Mouse (Mus musculus): ENCODE measurements at regions not wholly inside any gene's neighbourhood (a gene's known extent, or its start where the extent isn't known, plus 50 kb on each side); places are given as distances from the start of the nearest gene placed in this dataset.

- 60% methylated on average over 10 of the region's 10 CpGs for WGBS
Measured at GRCm38 (mm10) chr7:118042914-118043313, 73.1 kb downstream of the Rps15a start.

GRCm38 (mm10) chr7:118039862-118040261, 76.1 kb downstream of the Rps15a start:
- H3K9me3 ChIP-seq (ENCODE audit: control insufficient read depth, low read length) = no peaks in the 10 kb centered on the region
- 88% methylated on average over 4 of the region's 4 CpGs for WGBS
- no peak for ATAC-seq (replicated peaks; ENCODE audit: low FRiP score)

More at GRCm38 (mm10) chr7:118042914-118043313, 73.1 kb downstream of the Rps15a start:
- DNase-seq (ENCODE audit: low spot score) (no peak), ATAC-seq (replicated peaks; ENCODE audit: low FRiP score) (no peak)
- no peaks in the 10 kb centered on the region for H3K4me1 ChIP-seq (replicated peaks; ENCODE audit: control insufficient read depth, insufficient read depth, low read length)
- H3K9ac ChIP-seq (ENCODE audit: low read length) = no peak overlapping the region
- no peaks in the 10 kb centered on the region for H3K9me3 ChIP-seq (ENCODE audit: control insufficient read depth, low read length)
- H3K4me3 ChIP-seq (ENCODE audit: low read depth, low read length) = no peak overlapping the region
- no peaks in the 10 kb centered on the region for H3K36me3 ChIP-seq (ENCODE audit: control insufficient read depth, insufficient read depth, low read length)
- H3K27ac ChIP-seq (ENCODE audit: low read depth, low read length) = no peak overlapping the region
- H3K4me2 ChIP-seq (ENCODE audit: low read depth, low read length, severe bottlenecking) = no peak overlapping the region
- H3K27me3 ChIP-seq (ENCODE audit: control insufficient read depth, insufficient read depth, low read length) = no peaks in the 10 kb centered on the region

GRCm38 (mm10) chr7:118037062-118037461, 78.9 kb downstream of the Rps15a start:
- ATAC-seq (replicated peaks; ENCODE audit: low FRiP score) (no peak), DNase-seq (ENCODE audit: low spot score) (no peak)
- Histone ChIP-seq H3K9me3 (ENCODE audit: control insufficient read depth, low read length) (no peaks in the 10 kb centered on the region), H3K36me3 (ENCODE audit: control insufficient read depth, insufficient read depth, low read length) (no peaks in the 10 kb centered on the region), H3K27ac (ENCODE audit: low read depth, low read length) (no peak overlapping the region), H3K4me2 (ENCODE audit: low read depth, low read length, severe bottlenecking) (no peak overlapping the region), H3K27me3 (ENCODE audit: control insufficient read depth, insufficient read depth, low read length) (no peaks in the 10 kb centered on the region), H3K4me1 (replicated peaks; ENCODE audit: control insufficient read depth, insufficient read depth, low read length) (no peaks in the 10 kb centered on the region), H3K9ac (ENCODE audit: low read length) (no peak overlapping the region), H3K4me3 (ENCODE audit: low read depth, low read length) (no peak overlapping the region)
- 72% methylated on average over 3 of the region's 3 CpGs for WGBS

More at GRCm38 (mm10) chr7:118039862-118040261, 76.1 kb downstream of the Rps15a start:
- no peak overlapping the region for H3K9ac ChIP-seq (ENCODE audit: low read length)
- no peak overlapping the region for H3K4me3 ChIP-seq (ENCODE audit: low read depth, low read length)
- H3K27me3 ChIP-seq (ENCODE audit: control insufficient read depth, insufficient read depth, low read length) = no peaks in the 10 kb centered on the region
- H3K36me3 ChIP-seq (ENCODE audit: control insufficient read depth, insufficient read depth, low read length) = no peaks in the 10 kb centered on the region
- H3K4me1 ChIP-seq (replicated peaks; ENCODE audit: control insufficient read depth, insufficient read depth, low read length) = no peaks in the 10 kb centered on the region
- no peak overlapping the region for H3K27ac ChIP-seq (ENCODE audit: low read depth, low read length)
- no peak for DNase-seq (ENCODE audit: low spot score)
- H3K4me2 ChIP-seq (ENCODE audit: low read depth, low read length, severe bottlenecking) = no peak overlapping the region

GRCm38 (mm10) chr7:118026106-118026526, 89.9 kb downstream of the Rps15a start:
- ATAC-seq (replicated peaks; ENCODE audit: low FRiP score) = peak; percentile 53; the same call in 1 of the 2 replicates
- DNase-seq (ENCODE audit: low spot score) = peak; percentile 57
- Histone ChIP-seq H3K4me1 (replicated peaks; ENCODE audit: control insufficient read depth, insufficient read depth, low read length) (peaks cover 11% of the 10 kb centered on the region; the same call in 1 of the 2 replicates), H3K9ac (ENCODE audit: low read length) (peak overlapping the region; percentile 35), H3K9me3 (ENCODE audit: control insufficient read depth, low read length) (no peaks in the 10 kb centered on the region), H3K36me3 (ENCODE audit: control insufficient read depth, insufficient read depth, low read length) (no peaks in the 10 kb centered on the region), H3K4me2 (ENCODE audit: low read depth, low read length, severe bottlenecking) (no peak overlapping the region), H3K27ac (ENCODE audit: low read depth, low read length) (no peak overlapping the region), H3K27me3 (ENCODE audit: control insufficient read depth, insufficient read depth, low read length) (no peaks in the 10 kb centered on the region), H3K4me3 (ENCODE audit: low read depth, low read length) (no peak overlapping the region)
- 8% methylated on average over 10 of the region's 10 CpGs for WGBS

GRCm38 (mm10) chr7:118004620-118005019, 111.4 kb downstream of the Rps15a start:
- Histone ChIP-seq H3K9me3 (ENCODE audit: control insufficient read depth, low read length) (no peaks in the 10 kb centered on the region), H3K4me1 (replicated peaks; ENCODE audit: control insufficient read depth, insufficient read depth, low read length) (no peaks in the 10 kb centered on the region), H3K4me2 (ENCODE audit: low read depth, low read length, severe bottlenecking) (no peak overlapping the region), H3K4me3 (ENCODE audit: low read depth, low read length) (no peak overlapping the region), H3K9ac (ENCODE audit: low read length) (no peak overlapping the region), H3K27me3 (ENCODE audit: control insufficient read depth, insufficient read depth, low read length) (no peaks in the 10 kb centered on the region), H3K27ac (ENCODE audit: low read depth, low read length) (no peak overlapping the region), H3K36me3 (ENCODE audit: control insufficient read depth, insufficient read depth, low read length) (no peaks in the 10 kb centered on the region)
- no peak for ATAC-seq (replicated peaks; ENCODE audit: low FRiP score)
- 79% methylated on average over 7 of the region's 7 CpGs for WGBS
- DNase-seq (ENCODE audit: low spot score) = no peak

GRCm38 (mm10) chr7:118001881-118002280, 114.1 kb downstream of the Rps15a start:
- no peak overlapping the region for H3K9ac ChIP-seq (ENCODE audit: low read length)
- no peak overlapping the region for H3K4me3 ChIP-seq (ENCODE audit: low read depth, low read length)
- H3K27ac ChIP-seq (ENCODE audit: low read depth, low read length) = no peak overlapping the region
- H3K36me3 ChIP-seq (ENCODE audit: control insufficient read depth, insufficient read depth, low read length) = no peaks in the 10 kb centered on the region
- no peaks in the 10 kb centered on the region for H3K9me3 ChIP-seq (ENCODE audit: control insufficient read depth, low read length)
- no peak overlapping the region for H3K4me2 ChIP-seq (ENCODE audit: low read depth, low read length, severe bottlenecking)
- DNase-seq (ENCODE audit: low spot score) (no peak), ATAC-seq (replicated peaks; ENCODE audit: low FRiP score) (no peak)
- no peaks in the 10 kb centered on the region for H3K27me3 ChIP-seq (ENCODE audit: control insufficient read depth, insufficient read depth, low read length)
- H3K4me1 ChIP-seq (replicated peaks; ENCODE audit: control insufficient read depth, insufficient read depth, low read length) = no peaks in the 10 kb centered on the region
- WGBS = 74% methylated on average over 3 of the region's 3 CpGs

- Histone ChIP-seq H3K4me2 (ENCODE audit: low read depth, low read length, severe bottlenecking) (no peak overlapping the region), H3K27me3 (ENCODE audit: control insufficient read depth, insufficient read depth, low read length) (no peaks in the 10 kb centered on the region), H3K9ac (ENCODE audit: low read length) (no peak overlapping the region), H3K36me3 (ENCODE audit: control insufficient read depth, insufficient read depth, low read length) (no peaks in the 10 kb centered on the region), H3K9me3 (ENCODE audit: control insufficient read depth, low read length) (no peaks in the 10 kb centered on the region), H3K4me3 (ENCODE audit: low read depth, low read length) (no peak overlapping the region), H3K27ac (ENCODE audit: low read depth, low read length) (no peak overlapping the region), H3K4me1 (replicated peaks; ENCODE audit: control insufficient read depth, insufficient read depth, low read length) (no peaks in the 10 kb centered on the region)
- 6% methylated on average over 4 of the region's 4 CpGs for WGBS
- DNase-seq (ENCODE audit: low spot score) = peak; percentile 79
- ATAC-seq (replicated peaks; ENCODE audit: low FRiP score) = no peak
Measured at GRCm38 (mm10) chr7:118001121-118001520, 114.9 kb downstream of the Rps15a start.

GRCm38 (mm10) chr7:117982177-117982576, 133.8 kb downstream of the Rps15a start:
- H3K9me3 ChIP-seq (ENCODE audit: control insufficient read depth, low read length) = no peaks in the 10 kb centered on the region
- no peak overlapping the region for H3K4me3 ChIP-seq (ENCODE audit: low read depth, low read length)
- no peak overlapping the region for H3K4me2 ChIP-seq (ENCODE audit: low read depth, low read length, severe bottlenecking)
- H3K4me1 ChIP-seq (replicated peaks; ENCODE audit: control insufficient read depth, insufficient read depth, low read length) = no peaks in the 10 kb centered on the region
- ATAC-seq (replicated peaks; ENCODE audit: low FRiP score) = no peak
- no peaks in the 10 kb centered on the region for H3K27me3 ChIP-seq (ENCODE audit: control insufficient read depth, insufficient read depth, low read length)
- no peaks in the 10 kb centered on the region for H3K36me3 ChIP-seq (ENCODE audit: control insufficient read depth, insufficient read depth, low read length)
- no peak overlapping the region for H3K9ac ChIP-seq (ENCODE audit: low read length)
- DNase-seq (ENCODE audit: low spot score) = no peak
- WGBS = 82% methylated on average over 4 of the region's 4 CpGs
- no peak overlapping the region for H3K27ac ChIP-seq (ENCODE audit: low read depth, low read length)

- Histone ChIP-seq H3K9ac (ENCODE audit: low read length) (no peak overlapping the region), H3K4me1 (replicated peaks; ENCODE audit: control insufficient read depth, insufficient read depth, low read length) (no peaks in the 10 kb centered on the region), H3K27ac (ENCODE audit: low read depth, low read length) (no peak overlapping the region), H3K4me3 (ENCODE audit: low read depth, low read length) (no peak overlapping the region), H3K9me3 (ENCODE audit: control insufficient read depth, low read length) (no peaks in the 10 kb centered on the region), H3K27me3 (ENCODE audit: control insufficient read depth, insufficient read depth, low read length) (no peaks in the 10 kb centered on the region), H3K4me2 (ENCODE audit: low read depth, low read length, severe bottlenecking) (no peak overlapping the region), H3K36me3 (ENCODE audit: control insufficient read depth, insufficient read depth, low read length) (no peaks in the 10 kb centered on the region)
- DNase-seq (ENCODE audit: low spot score) (no peak), ATAC-seq (replicated peaks; ENCODE audit: low FRiP score) (no peak)
- WGBS = 44% methylated on average over 1 of the region's 1 CpGs
Measured at GRCm38 (mm10) chr7:117971176-117971575, 144.8 kb downstream of the Rps15a start.
